Mouse (Mus musculus) kidney, adult 2 months (tissue): ENCODE measurements around the gene Cers2. TPM values are rescaled to one million over a fixed set of nuclear protein-coding genes. Genes with fewer than 3 reads are reported as not detected.

Experiments
- DNase-seq: peaks from one replicate; pipeline ENCODE4 v3.0.0; 2021
- H3K27ac ChIP-seq: fragments of 200-500 bp; 2 replicates; pipeline ENCODE4 v1.5.1; 2012; ENCODE audit warnings: low read depth, low read length, control low read depth, inconsistent platforms; ENCODE audit not compliant: insufficient read depth
- H3K27me3 ChIP-seq: fragments of 200-500 bp; replicated peaks from 2 replicates; pipeline ENCODE4 v1.6.1; 2012; ENCODE audit warnings: mild to moderate bottlenecking, moderate library complexity, low read length, inconsistent platforms; ENCODE audit not compliant: control insufficient read depth, insufficient read depth
- H3K36me3 ChIP-seq: fragments of 200-500 bp; 2 replicates; pipeline ENCODE4 v1.6.1; 2012; ENCODE audit warnings: mild to moderate bottlenecking, moderate library complexity, low read length, inconsistent platforms; ENCODE audit not compliant: control insufficient read depth, insufficient read depth
- H3K4me1 ChIP-seq: fragments of 200-500 bp; 2 replicates; pipeline ENCODE4 v1.6.1; 2011; ENCODE audit warnings: low read length; ENCODE audit not compliant: control insufficient read depth, insufficient read depth
- H3K4me3 ChIP-seq: fragments of 200-500 bp; 2 replicates; pipeline ENCODE4 v1.5.1; 2011; ENCODE audit warnings: mild to moderate bottlenecking, low read depth, low read length, control low read depth; ENCODE audit not compliant: insufficient read depth
- CTCF ChIP-seq: fragments of 200-500 bp; conservative IDR thresholded peaks from 2 replicates; pipeline ENCODE4 v1.5.1; 2011; ENCODE audit warnings: low read depth, mild to moderate bottlenecking, control low read depth, low read length, moderate library complexity, mixed read lengths; ENCODE audit not compliant: insufficient read depth, insufficient read length
- POLR2A ChIP-seq: fragments of 200-500 bp; IDR thresholded peaks from one replicate; pipeline ENCODE4 v1.6.1; 2011; ENCODE audit warnings: low read depth, low read length, control low read depth
- WGBS: fragments of 180-500 bp; shearing (Covaris S2); methylation state at CpG from one replicate; pipeline ENCODE4 v1.1.7; 2018; 5-methylcytosine and 5-hydroxymethylcytosine counted together
- polyA plus RNA-seq: library from polyadenylated mRNA; depleted of rRNA; stranded (reverse); fragments of >200 nt; gene quantifications from 2 replicates; pipeline ENCODE4 v1.2.3, GENCODE M21; 2012

The Cers2 gene
- polyA plus RNA-seq, 1 experiment = 173 TPM

DNA sequence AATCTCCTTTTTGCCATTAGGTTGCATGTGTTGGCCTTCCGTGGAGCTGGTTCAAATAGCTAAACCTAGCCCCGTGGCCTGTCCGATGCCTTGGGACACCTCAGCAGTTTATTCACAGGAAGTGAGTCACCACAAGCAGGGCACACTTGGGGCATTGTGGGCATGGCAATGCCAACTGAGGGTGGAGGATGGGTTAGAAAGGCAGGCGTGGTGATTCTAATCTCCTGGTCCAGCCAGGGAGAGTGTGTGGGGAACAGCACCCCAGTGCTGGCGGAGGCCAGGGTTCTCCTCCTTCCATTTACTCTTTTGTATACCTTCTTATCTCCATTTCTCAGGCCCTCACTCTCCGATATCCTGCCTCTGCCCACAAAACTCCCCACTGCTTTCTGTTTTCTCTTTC is 2.0 kb upstream of the Cers2 start:
- WGBS = 68% methylated on average over 6 of the region's 6 CpGs

DNA sequence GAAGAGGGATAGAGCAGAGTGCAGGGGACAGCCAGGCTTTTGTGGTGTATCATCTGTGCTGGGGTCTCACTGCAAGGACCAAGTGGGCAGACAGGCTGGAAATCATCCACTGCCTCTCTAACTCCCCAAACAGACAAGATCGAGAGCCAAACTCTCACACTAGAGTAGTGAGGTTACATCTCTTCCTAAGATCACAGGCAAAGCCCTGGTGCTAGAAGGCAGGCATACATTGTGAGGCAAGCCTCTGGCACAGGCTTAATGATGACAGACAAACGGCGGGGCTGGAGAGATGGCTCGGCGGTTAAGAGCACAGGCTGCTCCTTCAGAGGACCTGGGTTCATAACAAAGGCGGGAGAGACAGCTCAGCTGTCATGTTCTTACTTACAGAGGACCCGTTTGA is 1.1 kb upstream of the Cers2 start:
- H3K36me3 ChIP-seq = no peaks in the 10 kb centered on the region
- H3K27ac ChIP-seq = no peak overlapping the region
- peaks cover 19% of the 10 kb centered on the region for H3K4me1 ChIP-seq
- H3K27me3 ChIP-seq = no peaks in the 10 kb centered on the region
- 81% methylated on average over 7 of the region's 7 CpGs for WGBS
- H3K4me3 ChIP-seq = no peak overlapping the region
- no peak for TF ChIP-seq POLR2A
- no peak for TF ChIP-seq CTCF
- no peak for DNase-seq

More for the DNA sequence above, 2.0 kb upstream of the Cers2 start:
- Histone ChIP-seq H3K27ac (no peak overlapping the region), H3K4me1 (peaks cover 13% of the 10 kb centered on the region), H3K4me3 (no peak overlapping the region), H3K27me3 (no peaks in the 10 kb centered on the region), H3K36me3 (no peaks in the 10 kb centered on the region)
- DNase-seq = no peak
- no peak for TF ChIP-seq CTCF
- TF ChIP-seq POLR2A = no peak

- 87% methylated on average over 6 of the region's 6 CpGs for WGBS
- Histone ChIP-seq H3K36me3 (no peaks in the 10 kb centered on the region), H3K27ac (no peak overlapping the region), H3K4me1 (peaks cover 25% of the 10 kb centered on the region), H3K4me3 (no peak overlapping the region), H3K27me3 (no peaks in the 10 kb centered on the region)
- TF ChIP-seq CTCF = no peak
- no peak for TF ChIP-seq POLR2A
- no peak for DNase-seq
These were observed 516 bp upstream of the Cers2 start for GRCm38 (mm10) chr3:95314075-95314474.

- peak; percentile 95 for DNase-seq
- Histone ChIP-seq H3K27me3 (no peaks in the 10 kb centered on the region), H3K36me3 (no peaks in the 10 kb centered on the region), H3K27ac (peak overlapping the region; percentile 85), H3K4me3 (peak overlapping the region; percentile 93), H3K4me1 (peaks cover 33% of the 10 kb centered on the region)
- WGBS = 1% methylated on average over 71 of the region's 71 CpGs
- peak; percentile 30; the same call in 1 of the 2 replicates for TF ChIP-seq CTCF
- TF ChIP-seq POLR2A = peak; percentile 41
These were observed 678 bp downstream of the Cers2 start for GRCm38 (mm10) chr3:95315094-95315843.

DNA sequence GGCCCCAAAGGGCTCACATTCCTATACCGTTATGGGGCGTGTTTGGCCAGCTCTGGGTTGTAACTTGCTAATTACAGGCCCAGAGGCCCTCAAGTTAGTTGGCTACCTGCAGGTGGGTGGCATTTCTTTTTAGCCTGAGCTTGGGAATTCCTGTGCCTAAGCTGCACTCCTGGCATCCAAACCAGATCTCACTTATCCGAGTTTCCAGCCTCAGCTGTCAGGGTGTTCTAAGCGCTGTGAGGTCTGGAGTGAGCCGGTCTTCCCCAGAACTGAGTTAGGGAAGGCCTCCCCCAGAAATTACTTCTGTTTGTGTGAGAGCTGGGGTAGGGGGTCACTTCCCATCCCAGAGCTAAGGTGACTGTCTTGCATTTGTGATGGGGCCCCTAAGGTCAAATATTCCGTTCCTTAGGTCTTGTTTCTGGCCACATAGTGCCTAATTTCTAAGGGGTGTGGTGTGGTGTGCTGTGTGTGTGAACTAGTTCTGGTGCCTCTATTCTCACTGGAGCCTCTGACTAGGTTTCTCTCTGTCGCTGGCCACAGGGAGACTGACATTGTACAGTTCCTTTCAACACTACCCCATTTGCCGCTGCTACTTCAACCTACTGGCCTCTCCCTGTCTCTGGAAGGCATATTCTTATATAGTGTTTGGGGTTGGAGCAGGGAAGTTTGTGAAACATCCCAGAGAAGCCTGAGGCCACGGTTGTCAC is 1.4 kb downstream of the Cers2 start:
- Histone ChIP-seq H3K36me3 (no peaks in the 10 kb centered on the region), H3K4me1 (peaks cover 33% of the 10 kb centered on the region), H3K27me3 (no peaks in the 10 kb centered on the region), H3K4me3 (peak overlapping the region; percentile 93), H3K27ac (peak overlapping the region; percentile 85)
- WGBS = 9% methylated on average over 9 of the region's 9 CpGs
- no peak for DNase-seq
- TF ChIP-seq CTCF = no peak

GRCm38 (mm10) chr3:95317414-95318080 is 3.0 kb downstream of the Cers2 start:
- 10% methylated on average over 12 of the region's 12 CpGs for WGBS
- TF ChIP-seq CTCF (peak; percentile 76), POLR2A (no peak)
- Histone ChIP-seq H3K4me3 (peak overlapping the region; percentile 4; the same call in 1 of the 2 replicates), H3K27me3 (no peaks in the 10 kb centered on the region), H3K27ac (peak overlapping the region; percentile 82), H3K36me3 (peaks cover 6% of the 10 kb centered on the region), H3K4me1 (peaks cover 33% of the 10 kb centered on the region)
- peak; percentile 87 for DNase-seq

DNA sequence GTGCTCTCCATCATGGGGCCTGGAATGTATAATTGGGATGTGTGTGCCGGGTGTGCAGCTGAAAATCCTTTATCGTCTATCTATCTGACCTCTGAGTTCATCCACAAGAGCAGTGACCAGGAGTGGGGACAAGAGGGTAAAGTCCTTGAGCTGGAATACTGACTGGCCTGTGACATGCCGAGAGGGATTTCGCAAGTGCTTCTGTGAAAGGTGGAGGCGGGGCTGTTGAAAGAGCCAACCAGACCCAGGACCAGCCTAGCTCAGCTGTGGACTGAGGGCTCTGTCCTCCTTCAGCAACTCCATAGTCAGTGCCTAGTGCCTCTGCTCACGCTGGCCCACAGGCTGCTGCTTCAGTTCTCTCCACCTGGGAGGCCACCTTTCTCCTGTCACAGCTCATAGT is 4.0 kb downstream of the Cers2 start:
- H3K27ac ChIP-seq = peak overlapping the region; percentile 82
- DNase-seq = peak; percentile 95
- 28% methylated on average over 6 of the region's 6 CpGs for WGBS

More for the DNA sequence above, 4.0 kb downstream of the Cers2 start:
- H3K36me3 ChIP-seq = peaks cover 9% of the 10 kb centered on the region
- peaks cover 41% of the 10 kb centered on the region for H3K4me1 ChIP-seq
- H3K27me3 ChIP-seq = no peaks in the 10 kb centered on the region
- H3K4me3 ChIP-seq = no peak overlapping the region
- TF ChIP-seq CTCF (no peak), POLR2A (no peak)
